Mouse (Mus musculus): ENCODE data around the gene Sh3pxd2a. TPM values are rescaled to one million over a fixed set of nuclear protein-coding genes. Genes with fewer than 3 reads are reported as not detected.

Sh3pxd2a gene
- polyA plus RNA-seq, 1 experiment from 2014 or later, result 7.1 TPM

DNA sequence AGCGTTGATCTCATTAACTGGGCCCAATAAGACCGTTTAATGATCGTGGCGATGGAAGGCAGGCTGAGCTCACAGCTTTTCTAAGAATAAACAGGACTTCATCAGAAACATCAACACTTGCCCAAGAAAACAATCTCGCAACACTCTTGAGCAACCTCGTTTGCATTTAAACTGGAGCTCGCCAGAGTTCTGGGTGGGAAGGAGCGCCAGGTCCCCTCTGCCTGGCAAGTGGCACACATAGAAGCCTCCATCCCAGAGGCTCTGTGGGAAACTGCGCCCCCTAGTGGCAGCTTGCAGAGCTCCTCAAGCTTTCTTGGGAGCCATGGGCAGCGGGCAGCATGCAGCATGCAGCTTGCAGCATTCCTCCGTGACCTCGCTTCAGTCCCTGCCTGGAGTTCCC is 126.5 kb downstream of the Sh3pxd2a start:
- H3K36me3 ChIP-seq, result no peaks in the 10 kb centered on the region
- H3K4me1 ChIP-seq, result peaks cover 38% of the 10 kb centered on the region
- no peak overlapping the region for H3K9ac ChIP-seq
- H3K4me2 ChIP-seq, result peak overlapping the region; percentile 33
- peaks cover 9% of the 10 kb centered on the region for H3K27me3 ChIP-seq
- no peak overlapping the region for H3K4me3 ChIP-seq
- H3K9me3 ChIP-seq, result no peaks in the 10 kb centered on the region
- H3K27ac ChIP-seq, result no peak overlapping the region
- WGBS, result 27% methylated on average over 12 of the region's 12 CpGs
- peak; percentile 62 for ATAC-seq (ENCODE audit: borderline replicate concordance, extremely low read depth, low FRiP score, low TSS enrichment)

DNA sequence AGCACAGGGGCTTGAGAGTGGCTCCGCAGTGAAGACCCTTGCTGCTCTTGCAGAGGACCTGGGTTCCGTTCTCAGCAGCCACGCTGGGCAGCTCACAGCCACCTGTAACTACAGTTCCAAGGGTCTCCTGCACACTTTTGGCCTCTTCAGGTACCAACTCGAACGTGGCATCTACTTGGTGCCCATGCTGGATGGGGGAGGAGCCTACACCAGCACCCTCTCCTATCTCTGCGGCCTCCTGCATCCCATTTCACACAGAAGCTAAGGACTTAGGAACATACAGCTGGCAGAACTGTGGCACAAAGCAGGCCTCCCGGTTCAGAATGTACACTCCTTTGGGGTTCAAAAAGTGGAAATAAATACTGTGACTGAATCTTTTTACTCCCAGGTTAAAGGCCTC is 127.0 kb downstream of the Sh3pxd2a start:
- no peak for ATAC-seq (ENCODE audit: borderline replicate concordance, extremely low read depth, low FRiP score, low TSS enrichment)
- Histone ChIP-seq H3K4me1 (peaks cover 38% of the 10 kb centered on the region), H3K36me3 (no peaks in the 10 kb centered on the region), H3K4me3 (no peak overlapping the region), H3K4me2 (no peak overlapping the region), H3K9me3 (no peaks in the 10 kb centered on the region), H3K27me3 (peaks cover 4% of the 10 kb centered on the region), H3K27ac (no peak overlapping the region), H3K9ac (no peak overlapping the region)
- 75% methylated on average over 7 of the region's 7 CpGs for WGBS

DNA sequence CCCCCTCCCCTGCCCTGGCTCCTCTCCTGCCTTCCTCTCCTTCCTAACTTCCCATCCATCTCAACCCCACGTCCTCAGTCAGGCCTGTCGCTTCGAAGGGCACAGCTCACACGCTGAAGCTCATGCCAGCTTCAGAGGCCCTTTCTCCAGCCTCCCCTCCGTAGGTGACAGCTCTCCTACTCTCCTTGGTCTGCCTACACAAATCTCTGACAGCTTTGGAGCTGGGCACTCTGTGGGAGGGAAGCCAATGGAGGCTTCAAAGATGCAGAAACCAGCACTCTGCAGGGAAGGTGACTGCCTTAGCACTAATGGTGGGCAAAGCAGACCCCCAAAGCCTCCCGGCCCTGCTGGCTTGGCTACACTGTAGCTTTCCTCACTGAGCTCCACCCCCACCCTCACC is 128.9 kb downstream of the Sh3pxd2a start:
- H3K27me3 ChIP-seq, result no peaks in the 10 kb centered on the region; the same call in 1 of the 2 replicates
- no peaks in the 10 kb centered on the region for H3K36me3 ChIP-seq
- WGBS, result 37% methylated on average over 6 of the region's 6 CpGs
- no peak overlapping the region for H3K27ac ChIP-seq
- no peak overlapping the region for H3K4me3 ChIP-seq
- no peak for ATAC-seq (ENCODE audit: borderline replicate concordance, extremely low read depth, low FRiP score, low TSS enrichment)
- no peaks in the 10 kb centered on the region for H3K9me3 ChIP-seq
- H3K9ac ChIP-seq, result no peak overlapping the region
- H3K4me2 ChIP-seq, result no peak overlapping the region
- peaks cover 53% of the 10 kb centered on the region for H3K4me1 ChIP-seq

DNA sequence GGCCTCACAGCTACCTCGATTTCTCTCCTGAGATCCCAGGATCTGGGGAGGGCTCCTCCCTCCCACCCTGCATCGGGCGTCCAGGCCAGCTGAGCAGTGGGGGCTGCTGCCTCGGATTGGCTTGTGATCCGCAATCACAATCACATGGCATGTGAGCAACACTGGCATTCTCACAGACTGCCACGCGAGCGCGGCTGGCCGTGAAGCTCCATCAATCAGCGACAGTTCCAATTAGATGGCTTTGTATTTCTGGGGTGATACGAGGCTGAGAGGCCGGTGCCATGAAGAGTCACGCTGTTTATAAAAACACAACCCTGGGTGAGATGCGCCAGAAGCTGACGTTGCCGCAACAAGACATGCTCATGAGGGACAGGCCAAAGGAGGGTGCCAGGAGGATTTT is 129.5 kb downstream of the Sh3pxd2a start:
- Histone ChIP-seq H3K27ac (no peak overlapping the region), H3K9ac (no peak overlapping the region), H3K27me3 (no peaks in the 10 kb centered on the region; the same call in 1 of the 2 replicates), H3K4me3 (no peak overlapping the region), H3K4me1 (peaks cover 56% of the 10 kb centered on the region), H3K36me3 (no peaks in the 10 kb centered on the region), H3K4me2 (no peak overlapping the region), H3K9me3 (no peaks in the 10 kb centered on the region)
- no peak for ATAC-seq (ENCODE audit: borderline replicate concordance, extremely low read depth, low FRiP score, low TSS enrichment)
- WGBS, result 37% methylated on average over 17 of the region's 17 CpGs

DNA sequence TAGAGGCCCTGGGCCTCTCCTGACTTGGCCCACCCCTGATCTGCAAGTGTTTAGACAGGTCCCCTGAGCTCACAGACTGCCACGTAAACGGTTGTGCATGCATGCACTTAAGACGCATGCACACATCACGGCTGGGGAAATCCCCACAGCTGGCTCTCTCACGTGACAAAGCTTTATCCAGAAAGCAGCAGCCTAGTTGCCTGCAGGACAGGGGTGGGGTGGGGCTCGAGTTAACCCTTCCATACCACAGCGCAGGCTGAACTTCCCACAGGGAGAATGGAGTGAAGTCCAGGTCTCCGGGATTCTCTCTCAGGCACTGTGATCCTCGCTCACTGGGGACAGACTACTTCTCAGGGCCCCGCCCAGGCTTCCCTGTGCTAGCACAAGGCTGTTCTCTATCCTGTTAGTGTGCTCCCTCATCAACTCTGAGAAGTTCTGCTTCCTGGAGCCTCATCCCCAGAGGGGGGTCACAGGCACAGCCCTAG is 133.4 kb downstream of the Sh3pxd2a start:
- 8% methylated on average over 10 of the region's 10 CpGs for WGBS
- H3K9ac ChIP-seq, result no peak overlapping the region
- H3K4me2 ChIP-seq, result peak overlapping the region; percentile 14; the same call in 1 of the 2 replicates
- peaks cover 63% of the 10 kb centered on the region for H3K4me1 ChIP-seq
- no peaks in the 10 kb centered on the region for H3K36me3 ChIP-seq
- H3K27ac ChIP-seq, result peak overlapping the region; percentile 52
- no peak overlapping the region for H3K4me3 ChIP-seq
- H3K9me3 ChIP-seq, result no peaks in the 10 kb centered on the region
- no peaks in the 10 kb centered on the region for H3K27me3 ChIP-seq
- ATAC-seq (ENCODE audit: borderline replicate concordance, extremely low read depth, low FRiP score, low TSS enrichment), result peak; percentile 81

DNA sequence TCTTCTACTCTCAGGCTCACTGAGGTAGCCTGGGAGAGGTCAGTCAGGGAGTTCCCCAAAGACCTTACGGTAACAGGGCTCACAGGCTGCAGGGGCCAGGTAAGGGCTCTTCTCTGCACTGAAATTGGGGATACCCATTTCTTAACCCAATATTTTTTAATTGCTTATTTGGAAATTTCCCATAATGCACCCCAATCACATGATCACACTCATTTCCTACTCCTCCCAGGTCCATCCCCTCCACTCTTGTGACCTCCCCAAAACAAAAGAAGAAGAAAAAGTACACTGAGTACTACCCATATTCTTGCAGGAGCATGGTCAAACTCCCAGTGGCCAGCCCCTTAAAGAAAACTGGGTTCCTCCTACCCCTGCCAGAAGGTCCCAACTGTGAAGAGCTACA is 135.1 kb downstream of the Sh3pxd2a start:
- Histone ChIP-seq H3K27ac (no peak overlapping the region), H3K4me3 (no peak overlapping the region), H3K36me3 (no peaks in the 10 kb centered on the region), H3K27me3 (no peaks in the 10 kb centered on the region), H3K9ac (no peak overlapping the region), H3K4me1 (peaks cover 60% of the 10 kb centered on the region), H3K4me2 (no peak overlapping the region), H3K9me3 (no peaks in the 10 kb centered on the region)
- no peak for ATAC-seq (ENCODE audit: borderline replicate concordance, extremely low read depth, low FRiP score, low TSS enrichment)
- 70% methylated on average over 1 of the region's 1 CpGs for WGBS

DNA sequence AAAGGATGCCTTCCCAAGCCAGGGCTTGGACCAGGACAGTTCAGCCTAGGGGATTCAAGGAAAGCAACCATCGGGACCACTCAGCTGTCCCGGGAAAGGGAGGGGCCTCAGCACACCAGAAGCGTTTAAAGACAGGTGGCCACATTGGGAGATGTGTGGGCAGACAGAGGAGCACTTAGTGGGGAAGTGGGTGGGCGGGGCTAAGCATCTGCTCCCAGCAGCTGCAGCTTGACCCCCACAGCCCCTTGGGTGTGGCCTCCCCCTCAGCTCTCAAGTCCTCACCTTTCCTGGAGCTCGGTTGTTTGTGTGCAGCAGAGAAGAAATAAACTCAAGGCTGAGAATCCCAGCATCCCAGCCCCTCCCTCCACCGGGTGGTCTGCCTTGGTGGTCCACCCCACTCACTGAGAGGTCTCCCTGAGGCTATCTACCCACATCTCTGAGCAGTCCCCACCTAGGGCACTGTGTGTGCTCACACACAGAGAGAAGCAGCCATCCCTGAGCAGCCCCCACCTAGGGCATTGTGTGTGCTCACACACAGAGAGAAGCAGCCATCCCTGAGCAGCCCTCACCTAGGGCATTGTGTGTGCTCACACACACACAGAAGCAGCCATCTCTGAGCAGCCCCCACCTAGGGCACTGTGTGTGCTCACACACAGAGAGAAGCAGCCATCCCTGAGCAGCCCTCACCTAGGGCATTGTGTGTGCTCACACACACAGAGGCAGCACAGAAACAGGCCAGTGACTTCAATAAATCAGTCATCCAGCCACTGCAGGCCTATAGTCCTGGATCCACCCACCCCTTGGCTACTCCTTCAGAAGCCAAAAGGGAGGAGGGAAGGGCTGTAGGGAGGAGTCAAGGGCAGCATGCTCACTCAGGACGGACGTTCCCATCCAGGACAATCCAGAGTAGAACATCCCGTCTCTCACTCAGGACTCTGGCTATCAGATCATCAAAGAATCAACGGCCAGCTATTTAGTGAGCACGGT is 136.0 kb downstream of the Sh3pxd2a start:
- WGBS, result 16% methylated on average over 11 of the region's 11 CpGs
- no peak overlapping the region for H3K4me2 ChIP-seq
- ATAC-seq (ENCODE audit: borderline replicate concordance, extremely low read depth, low FRiP score, low TSS enrichment), result peak; percentile 26; the same call in 1 of the 2 replicates
- no peaks in the 10 kb centered on the region for H3K9me3 ChIP-seq
- no peaks in the 10 kb centered on the region for H3K36me3 ChIP-seq
- H3K27me3 ChIP-seq, result no peaks in the 10 kb centered on the region
- H3K4me3 ChIP-seq, result no peak overlapping the region
- peaks cover 64% of the 10 kb centered on the region for H3K4me1 ChIP-seq
- 0 out of 2 replicates have a peak overlapping the region, but pooled peaks have one; percentile 10 for H3K27ac ChIP-seq
- no peak overlapping the region for H3K9ac ChIP-seq

DNA sequence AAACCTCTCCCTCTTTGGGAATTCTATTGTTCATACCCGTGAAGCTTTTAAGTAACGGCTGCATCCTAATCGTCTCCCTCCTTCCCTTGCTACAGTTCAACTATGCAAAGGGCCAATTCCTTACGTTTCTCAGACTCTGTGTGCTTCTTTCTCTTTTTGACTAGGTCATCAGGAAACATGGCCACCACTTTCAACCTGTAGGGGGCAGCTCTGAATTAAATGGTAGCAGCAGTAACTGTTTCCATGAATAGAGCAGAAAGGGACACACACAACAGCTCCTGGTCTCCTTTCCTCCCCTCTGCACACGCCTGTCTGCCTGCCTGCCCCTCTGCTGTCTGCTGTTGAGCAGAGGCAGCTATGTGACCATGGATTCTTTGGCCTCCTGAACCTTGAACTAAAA is 138.3 kb downstream of the Sh3pxd2a start:
- WGBS, result 37% methylated on average over 5 of the region's 5 CpGs
- no peak for ATAC-seq (ENCODE audit: borderline replicate concordance, extremely low read depth, low FRiP score, low TSS enrichment)
- no peak overlapping the region for H3K4me2 ChIP-seq
- H3K4me1 ChIP-seq, result peaks cover 73% of the 10 kb centered on the region
- H3K27me3 ChIP-seq, result no peaks in the 10 kb centered on the region
- no peak overlapping the region for H3K9ac ChIP-seq
- H3K4me3 ChIP-seq, result no peak overlapping the region
- no peaks in the 10 kb centered on the region for H3K36me3 ChIP-seq
- no peaks in the 10 kb centered on the region for H3K9me3 ChIP-seq
- peak overlapping the region; percentile 27; the same call in 1 of the 2 replicates for H3K27ac ChIP-seq

DNA sequence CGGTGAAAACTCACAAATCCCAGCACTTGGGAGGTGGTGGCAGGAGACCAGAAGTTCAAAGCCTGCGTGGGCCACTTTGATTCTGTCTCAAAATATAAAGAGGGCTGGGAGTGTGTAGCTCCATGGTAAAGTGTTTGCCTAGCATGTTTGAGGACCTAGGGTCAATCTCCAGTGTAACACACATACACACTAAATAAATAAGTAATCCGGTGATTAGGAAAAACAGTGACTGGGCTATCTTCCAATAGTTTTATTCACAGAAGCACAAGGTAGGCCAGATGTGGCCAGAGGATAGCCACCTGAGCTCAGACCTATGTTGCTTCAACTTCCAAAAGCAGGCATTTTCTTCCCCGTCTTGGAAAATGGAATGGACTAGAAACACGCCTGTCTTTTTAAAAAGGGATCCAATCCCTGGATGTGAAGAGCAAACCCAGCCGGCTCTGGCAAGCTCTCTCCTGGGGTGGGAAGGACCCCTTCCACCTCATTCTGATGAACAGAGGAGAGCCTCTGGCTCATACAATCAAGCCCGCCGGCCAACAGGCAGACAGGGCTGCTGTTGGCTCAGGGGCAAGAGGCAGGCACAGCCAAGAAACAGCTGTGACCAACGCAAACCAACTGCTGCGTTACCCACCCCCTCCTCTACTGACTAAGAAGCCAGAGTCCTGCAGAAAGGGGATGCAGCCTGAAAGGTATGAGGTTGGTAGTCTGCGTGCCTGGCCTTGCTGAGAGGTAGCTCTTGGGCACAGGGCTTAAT is 140.9 kb downstream of the Sh3pxd2a start:
- Histone ChIP-seq H3K4me2 (no peak overlapping the region), H3K36me3 (no peaks in the 10 kb centered on the region), H3K4me1 (peaks cover 79% of the 10 kb centered on the region), H3K9me3 (no peaks in the 10 kb centered on the region), H3K27ac (peak overlapping the region; percentile 83), H3K4me3 (no peak overlapping the region), H3K9ac (no peak overlapping the region), H3K27me3 (no peaks in the 10 kb centered on the region)
- whole genome bisulfite sequencing, result 31% methylated on average over 11 of the region's 11 CpGs
- ATAC-seq (ENCODE audit: borderline replicate concordance, extremely low read depth, low FRiP score, low TSS enrichment), result peak; percentile 49

DNA sequence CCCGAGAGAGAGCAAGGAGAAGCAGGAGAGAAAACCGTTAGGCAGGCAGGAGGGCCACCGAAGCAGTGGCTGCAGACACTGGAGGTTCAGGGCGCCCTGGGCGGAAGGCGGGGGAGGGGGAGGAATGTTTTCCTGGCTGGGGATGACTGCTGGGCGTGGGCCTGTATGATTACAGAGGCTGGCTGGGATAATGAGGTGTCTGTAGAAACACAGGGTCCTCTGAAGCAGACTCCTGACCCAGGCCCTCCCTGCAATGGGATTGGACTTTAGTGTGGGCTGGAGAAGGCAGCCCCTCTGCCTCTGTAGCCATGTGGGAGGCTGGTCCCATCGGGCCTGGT is 143.9 kb downstream of the Sh3pxd2a start:
- peak; percentile 80 for ATAC-seq (ENCODE audit: borderline replicate concordance, extremely low read depth, low FRiP score, low TSS enrichment)
- 9% methylated on average over 8 of the region's 8 CpGs for WGBS
- Histone ChIP-seq H3K4me2 (peak overlapping the region; percentile 62), H3K27ac (peak overlapping the region; percentile 86), H3K36me3 (no peaks in the 10 kb centered on the region), H3K27me3 (no peaks in the 10 kb centered on the region), H3K9me3 (no peaks in the 10 kb centered on the region), H3K9ac (peak overlapping the region; percentile 48), H3K4me1 (peaks cover 84% of the 10 kb centered on the region), H3K4me3 (peak overlapping the region; percentile 44)

DNA sequence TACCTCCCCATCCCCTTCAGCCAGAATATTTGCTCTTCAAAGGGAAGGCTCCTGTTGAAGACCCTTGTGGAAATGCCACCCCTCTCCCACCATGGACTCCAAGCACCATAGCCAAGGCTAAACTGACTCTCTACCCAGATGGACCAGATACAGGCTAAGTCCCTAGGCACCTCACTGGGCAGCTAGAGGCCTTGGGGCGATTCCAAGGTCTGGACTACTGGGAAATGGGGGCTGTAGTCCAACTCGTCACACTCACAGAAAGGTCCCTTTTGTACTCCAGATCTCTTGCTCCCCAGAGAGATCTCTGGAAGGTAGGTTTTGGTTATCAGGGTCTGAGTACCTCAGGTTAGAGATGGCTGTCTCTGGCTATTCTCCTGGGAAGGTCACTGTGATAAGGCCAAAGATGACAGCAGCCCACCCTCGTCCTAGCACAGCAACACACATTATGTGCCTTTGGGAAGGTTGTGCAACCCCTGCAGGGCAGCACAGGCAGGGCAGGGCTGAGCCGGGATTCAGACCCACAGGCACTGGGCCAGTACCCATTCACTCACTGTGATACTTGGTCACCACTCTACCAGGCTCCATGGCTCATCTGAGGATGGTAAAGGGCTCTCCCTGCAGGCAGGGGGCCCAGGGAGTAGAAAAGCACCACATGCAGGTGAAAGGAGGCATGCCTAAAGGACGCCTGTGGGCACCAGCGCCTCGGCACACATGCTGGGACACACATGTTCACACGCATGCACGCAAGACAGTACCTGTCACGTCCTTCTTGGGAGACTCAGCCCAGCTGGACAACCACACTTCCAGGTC is 144.5 kb downstream of the Sh3pxd2a start:
- peak overlapping the region; percentile 86 for H3K27ac ChIP-seq
- peak overlapping the region; percentile 62 for H3K4me2 ChIP-seq
- 43% methylated on average over 10 of the region's 10 CpGs for WGBS
- no peaks in the 10 kb centered on the region for H3K9me3 ChIP-seq
- H3K4me3 ChIP-seq, result peak overlapping the region; percentile 44
- peaks cover 89% of the 10 kb centered on the region for H3K4me1 ChIP-seq
- H3K9ac ChIP-seq, result peak overlapping the region; percentile 48
- H3K27me3 ChIP-seq, result no peaks in the 10 kb centered on the region
- 0 out of 2 replicates have a peak, but pooled peaks have one; percentile 15 for ATAC-seq (ENCODE audit: borderline replicate concordance, extremely low read depth, low FRiP score, low TSS enrichment)
- no peaks in the 10 kb centered on the region for H3K36me3 ChIP-seq
